Mouse (Mus musculus): ENCODE data around the gene 1700030K09Rik. TPM values are rescaled to one million over a fixed set of nuclear protein-coding genes. Genes with fewer than 3 reads are reported as not detected.

Gene 1700030K09Rik
- total RNA-seq, 2 experiments from 2014 or later: 6.8 to 12.7 TPM

- DNase-seq: no peak
Observed at GRCm38 (mm10) chr8:72507505-72507904, 63.8 kb downstream of the 1700030K09Rik start.

Small RNA genes lying within 50 kb of the gene (microRNA-seq; reads per million reads assigned to microRNA genes)
- 1.8 reads per million for gene Mir7068

Other genes with a start within 250 kb of the 1700030K09Rik start
- not detected for gene Cib3, start 231.0 kb upstream of the 1700030K09Rik start, total RNA-seq (2021)
- gene Gm11034, start 230.2 kb upstream of the 1700030K09Rik start, total RNA-seq (2021): not detected
- gene Fam32a, start 224.2 kb upstream of the 1700030K09Rik start, total RNA-seq (2021): 10 to 100 TPM; 43.8 to 46.8 TPM
- gene Ap1m1, start 203.9 kb upstream of the 1700030K09Rik start, total RNA-seq (2021): 10 to 100 TPM; 66.8 to 81.0 TPM
- 10 to 100 TPM; 18.5 to 18.7 TPM for gene Gm10282, start 138.6 kb upstream of the 1700030K09Rik start, total RNA-seq (2021)
- 10 to 100 TPM; 48.0 to 99.9 TPM for gene Klf2, start 124.8 kb upstream of the 1700030K09Rik start, total RNA-seq (2021)
- gene Eps15l1, start 22.4 kb upstream of the 1700030K09Rik start, total RNA-seq (2021): 10 to 100 TPM; 41.6 to 63.1 TPM
- gene Calr3, start within 50 bp of the 1700030K09Rik start, total RNA-seq (2021): 1 to 10 TPM; 4.0 to 4.1 TPM
- 10 to 100 TPM; 49.2 to 57.8 TPM for gene Cherp, start 31.3 kb downstream of the 1700030K09Rik start, total RNA-seq (2021)
- 10 to 100 TPM; 28.1 to 29.6 TPM for gene Slc35e1, start 48.7 kb downstream of the 1700030K09Rik start, total RNA-seq (2021)
- 10 to 100 TPM; 10.1 to 10.2 TPM for gene Med26, start 104.4 kb downstream of the 1700030K09Rik start, total RNA-seq (2021)
- gene Smim7, start 127.2 kb downstream of the 1700030K09Rik start, total RNA-seq (2021): 10 to 100 TPM; 95.5 to 97.2 TPM
- gene Tmem38a, start 128.2 kb downstream of the 1700030K09Rik start, total RNA-seq (2021): 10 to 100 TPM; 25.7 to 71.4 TPM
- under 1 TPM; 0.51 to 0.73 TPM for gene Nwd1, start 202.8 kb downstream of the 1700030K09Rik start, total RNA-seq (2021)

Data from adrenal gland, postnatal 10 days (tissue).